Mouse (Mus musculus) heart, embryonic 16.5 days (tissue): Measurements from ENCODE around the gene Fga. TPM values are rescaled to one million over a fixed set of nuclear protein-coding genes. Genes with fewer than 3 reads are reported as not detected.

ENCODE experiments used
- ATAC-seq: fragments of 200-750 bp; cut with Nextera tagmentation; replicated peaks from 2 replicates; pipeline ENCODE4 v1.8.0; 2017; ENCODE audit warnings: moderate number of reproducible peaks; ENCODE audit not compliant: insufficient read depth, low FRiP score; ENCODE audit errors: extremely low read depth
- H3K27ac ChIP-seq: fragments of 300-500 bp; sonication (generic); 2 replicates; pipeline ENCODE4 v1.5.1; 2014; ENCODE audit warnings: mild to moderate bottlenecking, low read length, control low read depth, moderate library complexity
- H3K27me3 ChIP-seq: fragments of 300-500 bp; sonication (generic); 2 replicates; pipeline ENCODE4 v1.6.1; 2014; ENCODE audit warnings: low read length, mixed read lengths; ENCODE audit not compliant: control insufficient read depth, insufficient read depth
- H3K36me3 ChIP-seq: fragments of 300-500 bp; sonication (generic); 2 replicates; pipeline ENCODE4 v1.6.1; 2014; ENCODE audit not compliant: control insufficient read depth, insufficient read depth
- H3K4me1 ChIP-seq: fragments of 300-500 bp; sonication (generic); 2 replicates; pipeline ENCODE4 v1.6.1; 2014; ENCODE audit warnings: low read length, mixed read lengths; ENCODE audit not compliant: control insufficient read depth, insufficient read depth
- H3K4me2 ChIP-seq: fragments of 300-500 bp; sonication (generic); 2 replicates; pipeline ENCODE4 v1.6.1; 2014; ENCODE audit warnings: low read depth, mild to moderate bottlenecking, control low read depth, low read length
- H3K4me3 ChIP-seq: fragments of 300-500 bp; sonication (generic); 2 replicates; pipeline ENCODE4 v1.5.1; 2014; ENCODE audit warnings: mild to moderate bottlenecking, control low read depth, low read length
- H3K9ac ChIP-seq: fragments of 300-500 bp; sonication (generic); 2 replicates; pipeline ENCODE4 v1.6.1; 2014; ENCODE audit warnings: low read length, control low read depth
- H3K9me3 ChIP-seq: fragments of 300-500 bp; sonication (generic); replicated peaks from 2 replicates; pipeline ENCODE4 v1.6.1; 2016; ENCODE audit warnings: low read length; ENCODE audit not compliant: control insufficient read depth
- WGBS: fragments of 180-500 bp; shearing (Covaris S2); extraction: QIAGEN DNeasy Blood & Tissue Kit; methylation state at CpG from one replicate; pipeline ENCODE4 v1.1.7; 2014; 5-methylcytosine and 5-hydroxymethylcytosine counted together
- polyA plus RNA-seq: library from polyadenylated mRNA; unstranded; fragments of >200 nt; fragmentation: Nextera tagmentation; extraction: Ambion mirVana; gene quantifications from 2 replicates; pipeline ENCODE4 v1.2.1, GENCODE M21; 2015

Fga gene
- polyA plus RNA-seq, 1 experiment from 2014 or later = 1.0 TPM

- Histone ChIP-seq H3K4me2 (no peak overlapping the region), H3K4me3 (no peak overlapping the region), H3K9me3 (no peaks in the 10 kb centered on the region), H3K9ac (no peak overlapping the region), H3K4me1 (peaks cover 3% of the 10 kb centered on the region; the same call in 1 of the 2 replicates), H3K27me3 (peaks cover 9% of the 10 kb centered on the region), H3K27ac (no peak overlapping the region), H3K36me3 (no peaks in the 10 kb centered on the region)
- WGBS = 78% methylated on average over 9 of the region's 9 CpGs
- no peak for ATAC-seq
These were observed 25.9 kb upstream of the Fga start for GRCm38 (mm10) chr3:82999995-83000394.

GRCm38 (mm10) chr3:83002191-83002590 lies 23.7 kb upstream of the Fga start:
- ATAC-seq = no peak
- Histone ChIP-seq H3K4me1 (no peaks in the 10 kb centered on the region), H3K9ac (no peak overlapping the region), H3K27ac (no peak overlapping the region), H3K9me3 (no peaks in the 10 kb centered on the region), H3K27me3 (no peaks in the 10 kb centered on the region), H3K4me3 (no peak overlapping the region), H3K4me2 (no peak overlapping the region), H3K36me3 (no peaks in the 10 kb centered on the region)
- WGBS = 0% methylated on average over 2 of the region's 2 CpGs

- no peaks in the 10 kb centered on the region for H3K9me3 ChIP-seq
These were observed 22.8 kb upstream of the Fga start for GRCm38 (mm10) chr3:83003068-83003467.

GRCm38 (mm10) chr3:83004801-83005200 lies 21.1 kb upstream of the Fga start:
- peaks cover 2% of the 10 kb centered on the region; the same call in 1 of the 2 replicates for H3K27me3 ChIP-seq
- 77% methylated on average over 7 of the region's 7 CpGs for WGBS
- H3K36me3 ChIP-seq = no peaks in the 10 kb centered on the region
- no peak overlapping the region for H3K9ac ChIP-seq
- no peaks in the 10 kb centered on the region for H3K9me3 ChIP-seq
- H3K4me3 ChIP-seq = no peak overlapping the region
- no peak overlapping the region for H3K4me2 ChIP-seq
- no peaks in the 10 kb centered on the region for H3K4me1 ChIP-seq
- H3K27ac ChIP-seq = no peak overlapping the region
- ATAC-seq = no peak

More at GRCm38 (mm10) chr3:83003068-83003467, 22.8 kb upstream of the Fga start:
- H3K9ac ChIP-seq = no peak overlapping the region
- H3K27me3 ChIP-seq = no peaks in the 10 kb centered on the region
- H3K4me3 ChIP-seq = no peak overlapping the region
- H3K27ac ChIP-seq = no peak overlapping the region
- H3K4me2 ChIP-seq = no peak overlapping the region
- 88% methylated on average over 8 of the region's 8 CpGs for WGBS
- H3K4me1 ChIP-seq = no peaks in the 10 kb centered on the region
- H3K36me3 ChIP-seq = no peaks in the 10 kb centered on the region
- ATAC-seq = no peak

- Histone ChIP-seq H3K9me3 (no peaks in the 10 kb centered on the region), H3K9ac (no peak within 1 kb of the TSS), H3K4me2 (no peak within 1 kb of the TSS), H3K4me3 (no peak within 1 kb of the TSS), H3K36me3 (no peaks in the 10 kb centered on the region), H3K27me3 (peaks cover 2% of the 10 kb centered on the region; the same call in 1 of the 2 replicates), H3K27ac (no peak within 1 kb of the TSS), H3K4me1 (no peaks in the 10 kb centered on the region)
- no peak for ATAC-seq
- 42% methylated on average over 7 of the region's 7 CpGs for WGBS
These were observed 18.3 kb upstream of the Fga start, which contains the start of gene Fgg for GRCm38 (mm10) chr3:83007557-83007956. TSS of gene Fgg (plus strand) at chr3:83007724.

GRCm38 (mm10) chr3:83010291-83010690 lies 15.6 kb upstream of the Fga start:
- no peak overlapping the region for H3K4me3 ChIP-seq
- H3K4me1 ChIP-seq = no peaks in the 10 kb centered on the region
- no peak overlapping the region for H3K27ac ChIP-seq
- H3K4me2 ChIP-seq = no peak overlapping the region
- ATAC-seq = no peak
- H3K27me3 ChIP-seq = peaks cover 2% of the 10 kb centered on the region; the same call in 1 of the 2 replicates
- no peaks in the 10 kb centered on the region for H3K9me3 ChIP-seq
- 72% methylated on average over 11 of the region's 11 CpGs for WGBS
- H3K9ac ChIP-seq = no peak overlapping the region
- H3K36me3 ChIP-seq = no peaks in the 10 kb centered on the region

- Histone ChIP-seq H3K4me3 (no peak overlapping the region), H3K9me3 (no peaks in the 10 kb centered on the region), H3K27ac (no peak overlapping the region), H3K27me3 (peaks cover 2% of the 10 kb centered on the region; the same call in 1 of the 2 replicates), H3K4me1 (no peaks in the 10 kb centered on the region), H3K36me3 (no peaks in the 10 kb centered on the region), H3K4me2 (no peak overlapping the region), H3K9ac (no peak overlapping the region)
- 89% methylated on average over 4 of the region's 4 CpGs for WGBS
- no peak for ATAC-seq
These were observed 14.7 kb upstream of the Fga start for GRCm38 (mm10) chr3:83011136-83011535.

- ATAC-seq = no peak
- 80% methylated on average over 4 of the region's 4 CpGs for WGBS
- Histone ChIP-seq H3K9me3 (no peaks in the 10 kb centered on the region), H3K4me3 (no peak overlapping the region), H3K36me3 (no peaks in the 10 kb centered on the region), H3K27ac (no peak overlapping the region), H3K4me2 (no peak overlapping the region), H3K27me3 (peaks cover 2% of the 10 kb centered on the region; the same call in 1 of the 2 replicates), H3K9ac (no peak overlapping the region), H3K4me1 (no peaks in the 10 kb centered on the region)
These were observed 14.3 kb upstream of the Fga start for GRCm38 (mm10) chr3:83011565-83011964.

GRCm38 (mm10) chr3:83012636-83013035 lies 13.2 kb upstream of the Fga start:
- no peak for ATAC-seq
- WGBS = 88% methylated on average over 19 of the region's 19 CpGs
- Histone ChIP-seq H3K36me3 (no peaks in the 10 kb centered on the region), H3K27ac (no peak overlapping the region), H3K9ac (no peak overlapping the region), H3K4me3 (no peak overlapping the region), H3K27me3 (peaks cover 2% of the 10 kb centered on the region; the same call in 1 of the 2 replicates), H3K4me1 (no peaks in the 10 kb centered on the region), H3K9me3 (no peaks in the 10 kb centered on the region), H3K4me2 (no peak overlapping the region)
